Mouse (Mus musculus) lung, postnatal 25 days (tissue): ENCODE results near the gene Parvb.
"Not testable (repeated sequence)": the region's sequence is repeated elsewhere in the genome, so short reads cannot be mapped to it uniquely, and the experiment has no call there.

Experiments
- DNase-seq: peaks from one replicate; pipeline ENCODE4 v3.0.0; 2022; ENCODE audit warnings: low spot score

Gene Parvb

DNA sequence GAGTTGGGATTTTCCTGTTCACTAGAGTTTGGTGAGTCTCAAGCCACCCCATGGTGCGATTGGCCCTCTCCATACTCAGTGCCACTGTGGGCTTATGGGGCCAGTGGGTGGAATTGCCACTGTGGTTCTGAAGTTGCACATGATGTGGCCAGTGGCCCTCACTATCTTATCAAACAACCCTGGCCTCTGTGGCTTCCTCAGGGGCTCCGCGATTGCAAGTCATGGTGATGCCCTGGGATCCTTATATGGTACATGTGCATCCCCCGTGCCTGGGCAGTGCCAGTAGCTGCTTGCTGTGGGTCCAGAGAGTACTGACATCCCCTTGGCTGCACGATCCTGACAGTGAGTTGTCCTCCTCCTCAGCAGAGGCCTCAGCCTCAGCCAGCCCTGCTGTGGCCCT lies 25.0 kb downstream of the Parvb start:
- DNase-seq: no peak

DNA sequence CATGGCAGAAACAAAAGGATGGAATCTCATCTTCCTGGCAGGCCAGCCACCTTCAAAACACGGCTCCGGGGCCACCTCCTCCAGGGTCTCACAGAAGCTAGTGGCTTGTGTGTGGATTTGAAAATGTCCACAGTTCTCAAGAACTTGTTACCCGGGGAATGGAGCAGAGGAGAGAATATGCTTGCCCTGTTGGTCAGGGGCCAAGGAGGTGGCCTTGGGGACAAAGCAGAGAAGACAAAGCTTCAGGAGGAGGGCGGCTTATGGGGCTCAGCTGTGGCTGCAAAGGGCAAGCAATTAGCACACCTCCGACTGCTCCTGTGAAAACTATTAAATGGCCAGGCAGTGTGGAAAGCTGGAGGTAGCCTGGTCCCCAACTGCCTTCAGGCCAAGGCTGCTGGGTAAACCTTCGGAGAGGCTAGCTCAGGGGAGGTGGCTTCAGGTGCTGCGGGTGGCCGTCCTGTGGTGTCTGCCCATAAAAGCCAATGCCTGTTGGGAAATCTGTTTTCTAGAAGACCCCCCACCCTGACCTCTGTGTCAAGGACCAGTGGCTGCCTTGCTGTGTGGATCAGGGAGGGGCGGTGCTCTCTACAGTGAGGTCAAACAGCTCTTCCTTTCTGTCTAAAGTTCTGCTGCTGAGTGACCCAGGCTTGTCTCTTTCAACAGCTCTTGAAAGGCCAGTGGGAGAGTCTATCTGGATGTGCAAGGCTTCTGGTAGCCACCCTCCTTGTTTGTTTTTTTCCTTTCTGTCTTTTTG lies 26.9 kb downstream of the Parvb start:
- no peak for DNase-seq

DNA sequence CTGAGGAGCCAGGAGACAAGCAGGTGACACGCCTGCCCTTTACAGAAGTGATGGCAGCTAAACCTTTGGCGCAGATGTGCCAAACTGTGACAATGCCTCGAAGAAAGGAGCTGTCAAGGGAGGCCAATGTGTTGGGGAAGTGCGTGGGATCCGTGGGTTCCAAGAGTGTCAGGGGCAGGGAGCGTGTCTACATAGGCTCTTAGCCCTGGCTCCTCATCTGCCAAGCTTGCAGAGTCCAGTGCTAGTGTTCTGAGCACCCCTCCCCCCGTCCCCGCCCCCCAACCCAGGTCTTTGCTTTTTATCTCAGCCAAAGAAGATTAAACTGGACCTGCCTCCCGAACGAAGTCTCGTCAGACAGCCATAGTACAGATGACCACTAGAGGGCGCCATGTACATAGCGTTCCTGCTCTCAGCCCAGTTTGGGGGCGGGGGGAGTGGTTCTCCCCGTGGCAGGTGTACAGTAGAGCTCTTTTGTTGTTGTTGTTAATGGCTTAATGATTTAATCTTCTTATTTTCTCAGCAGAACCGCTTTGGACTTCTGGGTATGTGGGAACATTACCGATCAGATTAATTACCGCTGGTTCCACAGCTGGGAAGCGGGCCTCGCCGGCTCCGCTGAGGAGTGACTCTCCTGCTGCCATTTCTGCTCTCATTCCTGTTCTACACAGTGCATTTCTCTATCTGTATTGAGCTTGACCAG lies 28.4 kb downstream of the Parvb start:
- DNase-seq: peak; percentile 52

DNA sequence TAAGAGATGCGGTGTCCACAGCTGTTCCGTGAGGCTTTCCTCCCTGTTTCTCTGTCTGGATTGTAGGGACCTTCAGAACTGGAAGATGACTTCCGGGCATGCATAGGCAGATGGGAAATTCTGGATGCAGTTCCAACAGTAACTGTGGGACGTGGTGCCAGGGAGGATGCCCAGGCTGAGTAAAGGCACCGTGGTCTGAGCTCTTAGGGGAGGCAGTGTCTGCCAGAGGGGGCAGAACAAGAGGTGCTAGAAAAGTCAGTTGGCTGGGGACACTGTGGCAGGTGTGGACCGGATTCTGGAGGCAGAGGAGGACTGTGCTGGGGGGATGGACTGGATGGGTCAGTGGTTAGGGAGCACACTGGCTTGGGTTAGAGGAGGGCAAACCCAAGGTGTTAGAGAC lies 30.8 kb downstream of the Parvb start:
- no peak for DNase-seq

DNA sequence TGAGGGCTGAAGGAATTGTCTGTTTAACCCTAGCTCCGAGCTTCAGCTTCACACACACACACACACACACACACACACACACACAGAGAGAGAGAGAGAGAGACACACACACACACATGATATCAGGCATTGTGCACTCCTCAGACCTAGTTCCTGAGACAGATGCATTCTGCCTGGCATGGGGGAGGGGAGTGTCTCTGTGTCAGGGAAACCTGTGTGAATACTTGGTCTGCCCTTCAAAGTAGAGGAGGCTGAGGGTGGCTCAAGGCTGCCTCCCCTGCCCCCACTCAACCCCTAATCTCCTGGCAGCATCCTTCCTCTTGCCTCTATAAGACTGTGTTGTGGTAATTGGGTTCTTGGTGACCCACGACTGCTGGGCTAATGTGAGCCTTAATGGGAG lies 31.7 kb downstream of the Parvb start:
- no peak for DNase-seq

DNA sequence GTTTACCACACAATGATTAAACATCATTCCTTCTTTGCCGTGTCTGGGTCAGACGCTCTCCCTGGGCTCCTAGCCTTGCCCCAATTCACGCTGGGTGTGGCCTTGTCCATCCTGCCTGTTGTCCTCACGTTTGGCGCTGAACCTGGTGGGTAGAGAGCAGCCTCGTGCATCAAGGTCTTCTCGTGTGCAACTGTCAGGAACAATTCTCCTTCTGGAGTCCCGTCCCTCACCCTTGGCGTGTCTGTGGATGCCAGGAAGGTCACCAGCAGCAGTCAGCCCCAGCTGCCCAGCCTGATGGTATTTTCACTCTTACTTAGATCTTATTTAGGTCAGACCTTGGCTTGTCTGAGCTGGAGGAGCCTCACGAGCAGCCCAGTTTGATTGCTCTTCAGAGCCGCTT lies 33.3 kb downstream of the Parvb start:
- DNase-seq: no peak

DNA sequence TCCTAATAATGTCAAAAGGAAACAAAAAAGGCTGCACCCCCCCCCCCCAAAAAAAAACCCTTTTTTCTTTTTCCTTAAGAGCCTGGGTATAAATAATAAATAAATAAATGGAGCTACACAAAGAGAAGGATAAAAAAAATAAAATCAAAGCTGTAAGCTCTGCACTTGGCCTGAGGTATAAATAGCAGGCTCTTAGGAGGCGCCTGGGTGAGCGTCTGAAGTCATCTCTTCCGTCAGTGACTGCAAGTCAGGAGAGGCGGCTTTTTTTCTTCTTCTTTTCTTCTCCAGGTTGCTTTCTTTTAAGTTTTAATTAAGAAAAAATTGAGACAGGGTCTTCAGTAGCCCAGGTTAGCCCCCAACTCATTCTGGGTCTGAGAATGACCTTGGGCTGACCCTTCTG lies 34.4 kb downstream of the Parvb start:
- DNase-seq: no peak

DNA sequence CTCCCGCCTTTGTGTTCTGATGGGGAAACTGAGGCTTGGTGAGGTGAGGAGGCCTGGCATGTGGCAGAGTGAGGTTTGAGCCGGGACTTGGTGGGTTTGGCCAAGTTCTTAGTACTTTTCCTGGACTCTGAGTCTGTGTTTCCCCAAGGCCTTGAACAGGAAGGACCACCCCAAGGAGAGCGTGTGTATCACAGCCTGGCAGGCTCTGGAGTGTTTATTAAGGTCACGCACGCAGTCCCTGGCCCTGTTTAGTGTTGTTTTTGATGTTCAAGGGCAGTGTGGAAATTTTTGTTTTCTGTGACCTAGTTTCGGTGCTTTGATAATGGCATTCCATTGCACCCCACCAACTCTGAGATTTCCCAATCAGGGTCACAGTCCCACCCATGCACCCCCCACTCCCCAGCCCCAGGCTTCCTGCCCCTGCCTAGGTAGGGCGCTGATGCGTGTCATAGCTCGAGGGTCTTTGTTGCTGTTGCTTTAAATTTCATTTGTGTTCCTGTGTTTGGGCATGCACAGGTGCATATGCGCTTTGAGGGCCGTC lies 35.9 kb downstream of the Parvb start:
- DNase-seq: no peak

DNA sequence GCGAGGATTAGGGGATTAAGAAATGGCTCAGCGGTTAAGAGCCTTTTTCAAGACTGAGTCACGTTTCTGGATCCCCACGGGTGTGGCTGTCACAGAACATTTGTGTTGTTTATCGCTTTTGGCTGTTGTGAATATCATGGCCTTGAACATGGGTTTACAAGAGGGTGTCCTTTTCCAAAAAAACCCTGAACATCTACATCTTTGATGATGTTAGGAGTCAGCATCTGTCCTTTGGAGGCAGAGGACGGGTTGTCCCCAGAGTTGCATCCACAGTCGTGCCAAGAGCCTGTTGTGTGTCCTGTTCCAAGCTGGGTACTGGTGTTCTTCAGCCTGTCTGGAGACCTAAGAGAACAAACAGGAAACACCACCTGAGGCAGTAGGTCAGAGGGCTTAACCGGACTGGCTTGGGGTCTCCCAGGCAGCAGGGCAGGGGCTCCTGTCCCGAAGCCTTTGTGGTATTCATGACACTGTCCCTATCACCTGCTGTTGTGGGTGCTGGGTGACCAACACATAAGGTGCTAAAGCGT lies 37.3 kb downstream of the Parvb start:
- no peak for DNase-seq

DNA sequence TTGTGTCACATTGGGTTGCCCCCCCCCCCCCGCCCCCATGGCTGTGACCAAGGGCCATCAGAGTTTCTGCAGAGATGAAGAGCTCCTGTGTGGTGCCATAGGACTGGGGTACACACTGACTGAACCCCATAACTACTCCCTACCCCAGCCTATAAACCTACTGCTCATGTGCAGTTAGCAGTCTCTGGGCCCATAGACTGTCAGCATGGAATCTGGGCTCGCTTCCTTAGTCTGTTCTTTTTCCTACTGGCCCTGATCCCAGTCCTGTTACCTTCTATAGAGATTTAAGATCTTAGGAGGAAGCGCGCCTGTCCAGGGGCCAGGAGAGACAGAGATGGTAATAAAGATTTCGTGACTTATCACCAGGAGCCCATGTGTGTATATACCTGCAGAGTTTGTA lies 38.2 kb downstream of the Parvb start:
- no peak for DNase-seq

DNA sequence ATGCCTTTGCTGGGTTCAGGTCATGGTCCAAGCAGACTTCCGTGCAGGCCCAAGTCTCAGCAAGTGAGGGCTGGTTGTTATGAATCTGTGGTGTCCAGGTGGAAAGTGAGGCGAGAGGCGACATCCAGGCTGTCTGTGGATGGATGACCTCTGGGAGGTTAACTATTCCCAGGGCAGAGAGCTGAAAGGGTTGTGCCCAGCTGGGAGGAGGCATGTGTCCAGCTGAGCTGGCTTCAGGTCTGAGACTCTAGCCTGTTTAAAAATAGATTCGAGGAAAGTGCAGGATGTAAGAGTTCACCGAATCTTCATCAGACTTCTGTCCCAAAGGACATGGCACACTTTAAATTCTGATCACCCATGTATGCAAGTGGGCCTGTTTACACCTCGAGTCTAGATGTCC lies 38.6 kb downstream of the Parvb start:
- no peak for DNase-seq

DNA sequence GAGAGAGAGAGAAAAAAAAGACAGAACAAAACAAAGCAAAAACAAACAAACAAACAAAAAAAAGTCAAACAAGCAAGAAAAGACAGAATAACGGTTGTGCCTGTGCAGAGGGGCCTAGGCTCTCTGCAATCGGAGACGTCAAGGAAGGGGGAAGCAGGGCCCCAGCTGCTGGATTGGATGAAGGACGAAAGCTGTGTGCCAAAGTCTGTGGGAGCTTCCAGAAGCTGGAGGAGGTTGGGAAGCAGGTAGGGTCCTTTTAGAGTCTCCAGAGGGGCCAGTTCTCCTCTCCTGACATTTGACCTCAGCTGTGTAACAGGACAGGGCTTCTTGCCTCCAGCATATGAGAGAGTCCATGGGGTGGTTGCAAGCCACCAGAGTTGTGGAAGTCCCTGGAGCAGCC lies 44.2 kb downstream of the Parvb start:
- DNase-seq: no peak

DNA sequence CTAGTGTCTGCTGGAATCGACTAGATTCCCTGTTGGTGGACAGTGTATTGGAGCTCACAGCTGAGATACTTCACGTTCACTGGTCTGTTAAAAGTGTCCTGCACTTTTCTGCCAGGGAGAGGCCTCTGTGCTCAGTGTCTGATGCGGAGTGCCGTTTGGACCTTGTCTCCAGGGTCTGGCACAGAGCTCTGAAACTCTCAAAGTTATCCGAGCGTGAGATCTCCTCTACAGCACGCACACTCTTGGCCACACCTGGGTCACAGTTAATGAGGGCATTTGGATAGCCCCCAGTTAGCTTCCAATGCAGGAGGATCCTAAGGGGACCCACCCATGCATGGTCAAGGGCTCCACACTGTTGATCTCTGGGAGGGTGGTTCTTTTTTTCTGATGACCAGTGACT lies 46.2 kb downstream of the Parvb start:
- no peak for DNase-seq

DNA sequence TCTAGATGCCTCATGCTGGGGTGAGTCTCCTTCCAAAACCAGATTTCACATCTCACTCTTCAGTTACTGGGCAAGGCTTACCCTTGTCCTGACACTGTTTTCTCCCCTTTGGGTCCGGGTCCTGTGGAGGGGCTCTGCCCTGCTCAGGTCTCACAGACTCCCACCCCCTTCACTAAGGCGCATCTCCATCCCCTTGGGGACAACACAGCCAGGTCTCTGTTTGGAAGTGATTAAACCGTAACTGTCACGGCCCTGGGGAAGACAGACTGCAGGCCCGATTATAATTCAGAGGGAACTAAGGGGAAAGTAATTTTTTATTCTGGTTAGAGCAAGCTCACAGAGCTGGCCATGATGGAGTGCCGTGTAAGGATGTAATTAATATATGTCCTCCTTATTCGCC lies 46.8 kb downstream of the Parvb start:
- no peak for DNase-seq

DNA sequence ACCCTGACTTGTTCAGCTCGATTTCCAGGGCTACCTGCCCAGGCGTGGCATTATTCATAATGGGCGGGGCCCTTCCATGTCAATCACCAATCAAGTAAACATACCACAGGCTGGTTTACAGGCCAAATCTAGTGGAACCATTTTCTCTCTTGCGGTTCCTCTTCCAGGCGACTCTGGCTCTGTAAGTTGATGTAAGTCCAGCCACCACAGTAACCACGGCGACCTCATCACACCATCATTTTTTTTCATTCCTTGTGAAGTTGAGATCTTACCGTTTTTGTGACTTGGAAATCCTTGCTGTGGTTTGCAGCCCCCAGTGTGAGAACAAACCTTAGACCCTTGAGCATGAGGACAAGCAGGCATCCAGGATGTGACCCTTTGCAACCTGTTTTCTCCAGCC lies 48.5 kb downstream of the Parvb start:
- no peak for DNase-seq

DNA sequence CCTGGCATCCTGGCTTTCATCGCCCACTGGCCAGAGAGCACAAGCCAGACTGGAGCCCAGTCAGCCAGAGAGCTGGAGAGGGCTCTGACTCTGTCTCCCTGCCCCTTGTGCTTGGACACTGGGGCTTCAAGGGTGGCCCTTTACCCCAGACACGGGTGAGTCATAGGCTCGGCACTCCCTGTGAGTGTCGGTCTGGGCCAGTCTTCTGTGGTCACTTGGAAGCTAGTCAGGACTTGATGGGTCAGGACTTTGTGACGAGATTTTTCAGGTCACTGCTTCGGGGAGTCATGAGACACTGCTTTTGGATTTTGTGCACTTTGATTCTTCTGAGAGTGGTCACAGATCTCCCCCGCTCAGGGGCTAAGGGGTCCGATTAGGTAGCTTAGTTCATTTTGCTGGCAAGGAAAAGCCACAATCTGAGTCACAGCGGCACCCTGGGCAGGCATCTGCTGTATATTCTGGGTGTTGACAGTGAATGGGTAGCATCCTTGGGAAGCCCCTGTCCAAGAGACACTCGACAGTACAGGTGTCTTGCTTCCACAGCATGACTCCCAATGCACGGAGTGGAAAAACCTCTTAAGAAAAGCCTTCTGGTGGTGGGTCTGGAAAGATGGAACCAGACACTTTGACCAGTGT lies 49.0 kb downstream of the Parvb start:
- DNase-seq: no peak

DNA sequence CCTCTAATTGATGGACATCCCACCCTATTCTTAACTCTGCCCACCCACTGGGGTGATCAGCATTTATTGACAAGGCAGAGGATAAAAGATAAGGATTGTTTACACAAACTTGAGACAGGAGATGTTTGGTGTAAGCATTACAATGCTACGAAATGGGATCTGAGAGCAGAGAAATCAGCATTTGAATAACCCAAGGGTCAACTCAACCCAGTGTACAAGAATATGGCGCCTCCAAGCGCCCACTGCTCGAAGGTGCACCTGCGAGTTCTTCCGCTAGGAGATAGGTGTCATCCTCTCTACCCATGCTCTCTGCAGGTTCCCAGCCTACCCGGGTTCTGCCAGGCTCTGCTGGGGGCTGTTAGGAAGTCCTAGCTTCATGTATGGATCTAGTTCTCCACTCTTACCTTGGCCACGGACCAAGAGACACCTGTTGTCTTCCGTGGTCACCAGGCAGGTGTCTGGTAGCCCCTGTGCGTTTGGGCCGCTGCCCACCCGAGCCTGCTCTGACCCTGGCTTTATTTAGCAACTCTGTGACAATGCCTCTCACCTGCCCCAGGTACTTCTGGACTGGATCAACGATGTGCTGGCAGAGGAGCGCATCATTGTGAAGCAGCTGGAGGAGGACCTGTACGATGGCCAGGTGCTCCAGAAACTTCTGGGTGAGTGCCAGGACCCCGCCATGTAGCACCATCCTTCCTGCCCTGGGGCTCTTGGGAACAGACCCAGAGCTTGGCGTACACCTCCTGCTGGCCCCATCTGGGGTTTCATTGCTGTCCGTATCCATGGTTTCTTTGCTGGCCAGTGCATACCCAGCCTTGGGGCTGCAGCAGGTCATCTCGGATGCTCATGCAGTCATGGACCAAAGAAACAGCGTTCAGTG lies 50.6 kb downstream of the Parvb start:
- DNase-seq: no peak

DNA sequence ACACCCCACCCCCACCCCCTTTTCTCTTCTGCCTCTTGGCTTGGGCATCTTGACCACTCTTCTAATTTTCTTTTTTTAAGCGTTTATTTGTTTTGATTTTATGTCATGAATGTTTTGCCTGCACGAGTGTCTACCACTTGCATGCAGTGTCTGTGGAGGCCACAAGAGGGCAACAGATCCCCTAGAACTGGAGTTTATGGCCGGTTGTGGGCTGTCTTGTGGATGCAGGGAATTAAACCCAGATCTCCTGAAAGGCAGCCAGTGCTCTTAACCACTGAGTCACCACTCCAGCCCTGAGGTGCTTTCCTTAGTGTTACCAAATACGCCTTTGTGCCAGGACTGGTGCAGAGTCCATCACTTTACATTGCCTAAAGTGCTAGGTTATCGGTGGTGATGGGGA lies 52.2 kb downstream of the Parvb start:
- DNase-seq: peak; percentile 32

DNA sequence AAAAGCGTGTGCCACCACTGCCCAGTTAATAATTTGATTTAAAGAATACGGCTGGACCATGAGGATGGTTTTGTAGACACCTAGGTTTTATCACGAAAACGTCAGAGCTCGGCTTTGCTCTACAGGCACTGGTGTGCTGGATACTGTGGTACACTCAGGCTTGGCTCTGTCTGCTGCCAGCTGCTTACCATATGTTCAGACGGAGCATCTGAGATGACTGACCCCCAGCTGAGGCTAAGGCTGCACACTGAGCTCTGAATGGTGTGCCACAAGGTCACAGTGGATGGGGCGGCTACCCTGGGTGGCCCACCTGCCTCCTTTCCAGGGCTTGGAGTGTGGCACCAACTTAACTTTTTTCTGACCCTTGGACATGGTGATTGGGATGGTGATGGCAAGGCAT lies 53.6 kb downstream of the Parvb start:
- DNase-seq: no peak

DNA sequence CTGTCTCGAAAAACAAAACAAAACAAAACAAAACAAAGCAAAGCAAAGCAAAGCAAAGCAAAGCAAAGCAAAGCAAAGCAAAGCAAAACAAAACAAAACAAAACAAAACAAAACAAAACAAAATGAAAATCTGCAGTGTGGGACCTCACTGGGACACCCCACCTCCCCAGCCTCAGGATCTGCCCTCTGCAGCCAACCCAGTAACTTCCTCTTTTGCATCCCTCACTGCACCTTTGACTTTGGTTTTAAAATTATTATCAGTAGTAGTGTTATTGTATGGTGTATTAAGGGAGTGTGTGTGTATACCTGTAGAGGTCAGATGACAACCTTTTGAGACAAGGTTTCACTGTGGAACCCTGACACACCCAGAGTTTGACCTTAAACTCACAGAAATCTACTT lies 57.1 kb downstream of the Parvb start:
- DNase-seq: not testable (repeated sequence)

DNA sequence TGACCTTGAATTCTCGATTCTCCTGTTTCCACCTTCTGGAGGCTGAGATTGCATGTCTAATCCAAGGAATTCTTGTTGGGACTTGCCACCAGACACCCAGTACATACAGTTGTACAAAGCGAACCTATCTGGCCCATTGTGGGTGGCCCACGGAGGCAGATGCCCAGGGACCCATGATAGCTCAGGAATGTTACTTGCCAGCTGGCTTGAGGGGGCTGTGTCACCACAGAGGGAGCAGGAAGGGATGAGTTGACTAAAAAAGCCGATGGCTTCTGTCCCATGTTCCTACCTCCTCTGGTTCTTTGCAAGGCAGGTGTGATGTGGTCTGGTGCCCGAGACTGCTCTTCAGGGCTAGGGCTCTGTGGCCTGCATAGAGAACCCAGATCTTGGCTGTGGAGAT lies 59.3 kb downstream of the Parvb start:
- DNase-seq: no peak

DNA sequence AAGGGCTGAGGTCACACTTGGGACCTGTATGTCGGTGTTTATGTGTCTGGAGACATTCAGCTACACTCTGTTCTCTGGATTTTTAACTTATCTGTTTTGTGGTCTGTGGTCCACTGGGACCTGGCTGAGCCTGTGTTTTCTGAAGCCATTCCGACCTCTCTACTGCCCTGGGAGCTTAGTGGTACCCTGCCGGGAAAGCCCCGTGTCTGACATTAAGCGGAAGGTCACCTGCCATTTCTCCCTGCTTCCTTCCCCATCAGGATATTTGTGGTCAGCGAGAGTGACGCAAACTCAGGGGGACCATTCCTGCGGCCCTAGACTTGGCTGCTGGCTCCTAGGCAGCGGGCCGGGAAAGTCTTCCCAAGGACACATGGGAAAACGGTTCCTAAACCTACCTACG lies 61.7 kb downstream of the Parvb start:
- DNase-seq: no peak
